Mouse (Mus musculus) liver, adult 2 months (tissue): ENCODE data around the gene Cysrt1. TPM values are rescaled to one million over a fixed set of nuclear protein-coding genes. Genes with fewer than 3 reads are reported as not detected.
A peak's percentile ranks its signal among the peaks of the same experiment; 100 is the strongest.

ENCODE experiments used
- DNase-seq: peaks from one replicate; pipeline ENCODE4 v3.0.0-alpha.2; 2011; ENCODE audit warnings: low read depth, low spot score; ENCODE audit errors: extremely low read depth
- H3K27ac ChIP-seq: fragments of 200-500 bp; replicated peaks from 2 replicates; pipeline ENCODE4 v1.5.1; 2012; ENCODE audit warnings: low read depth, mild to moderate bottlenecking, control low read depth, inconsistent platforms, low read length; ENCODE audit not compliant: insufficient read depth
- H3K27me3 ChIP-seq: fragments of 200-500 bp; 2 replicates; pipeline ENCODE4 v1.6.1; 2012; ENCODE audit warnings: mild to moderate bottlenecking, moderate library complexity, low read length, inconsistent platforms; ENCODE audit not compliant: control insufficient read depth, insufficient read depth
- H3K36me3 ChIP-seq: fragments of 200-500 bp; 2 replicates; pipeline ENCODE4 v1.6.1; 2012; ENCODE audit warnings: low read length, inconsistent platforms; ENCODE audit not compliant: control insufficient read depth, insufficient read depth
- H3K4me1 ChIP-seq: fragments of 200-500 bp; 2 replicates; pipeline ENCODE4 v1.6.1; 2011; ENCODE audit warnings: low read length; ENCODE audit not compliant: control insufficient read depth, insufficient read depth
- H3K4me3 ChIP-seq: fragments of 200-500 bp; 2 replicates; pipeline ENCODE4 v1.5.1; 2011; ENCODE audit warnings: low read depth, mild to moderate bottlenecking, control low read depth, low read length, moderate library complexity; ENCODE audit not compliant: insufficient read depth
- H3K79me2 ChIP-seq: fragments of 200-500 bp; 2 replicates; pipeline ENCODE4 v1.6.1; 2012; ENCODE audit warnings: inconsistent platforms, mild to moderate bottlenecking, low read length, moderate library complexity; ENCODE audit not compliant: control insufficient read depth, insufficient read depth
- H3K9ac ChIP-seq: fragments of 200-500 bp; 2 replicates; pipeline ENCODE4 v1.6.1; 2012; ENCODE audit warnings: low read depth, mild to moderate bottlenecking, control low read depth, inconsistent platforms, low read length
- CTCF ChIP-seq: fragments of 200-500 bp; IDR thresholded peaks from 2 replicates; pipeline ENCODE4 v1.5.1; 2011; ENCODE audit warnings: low read depth, low read length, control low read depth
- POLR2A ChIP-seq: fragments of 200-500 bp; IDR thresholded peaks from 2 replicates; pipeline ENCODE4 v1.6.1; 2011; ENCODE audit warnings: low read length, control low read depth; ENCODE audit not compliant: insufficient read depth; ENCODE audit errors: extremely low read depth
- WGBS: fragments of 180-500 bp; shearing (Covaris S2); methylation state at CpG from one replicate; pipeline ENCODE4 v1.1.7; 2018; 5-methylcytosine and 5-hydroxymethylcytosine counted together
- polyA plus RNA-seq: library from polyadenylated mRNA; depleted of rRNA; stranded (reverse); fragments of >200 nt; gene quantifications from 2 replicates; pipeline ENCODE4 v1.2.3, GENCODE M21; 2012; rRNA removed
- total RNA-seq: library from RNA; depleted of rRNA; stranded (reverse); fragments of >200 nt; gene quantifications from 2 replicates; pipeline ENCODE4 v1.2.3, GENCODE M21; 2014; rRNA removed

Cysrt1 gene
- total and polyA plus RNA-seq, 2 experiments = not detected

DNA sequence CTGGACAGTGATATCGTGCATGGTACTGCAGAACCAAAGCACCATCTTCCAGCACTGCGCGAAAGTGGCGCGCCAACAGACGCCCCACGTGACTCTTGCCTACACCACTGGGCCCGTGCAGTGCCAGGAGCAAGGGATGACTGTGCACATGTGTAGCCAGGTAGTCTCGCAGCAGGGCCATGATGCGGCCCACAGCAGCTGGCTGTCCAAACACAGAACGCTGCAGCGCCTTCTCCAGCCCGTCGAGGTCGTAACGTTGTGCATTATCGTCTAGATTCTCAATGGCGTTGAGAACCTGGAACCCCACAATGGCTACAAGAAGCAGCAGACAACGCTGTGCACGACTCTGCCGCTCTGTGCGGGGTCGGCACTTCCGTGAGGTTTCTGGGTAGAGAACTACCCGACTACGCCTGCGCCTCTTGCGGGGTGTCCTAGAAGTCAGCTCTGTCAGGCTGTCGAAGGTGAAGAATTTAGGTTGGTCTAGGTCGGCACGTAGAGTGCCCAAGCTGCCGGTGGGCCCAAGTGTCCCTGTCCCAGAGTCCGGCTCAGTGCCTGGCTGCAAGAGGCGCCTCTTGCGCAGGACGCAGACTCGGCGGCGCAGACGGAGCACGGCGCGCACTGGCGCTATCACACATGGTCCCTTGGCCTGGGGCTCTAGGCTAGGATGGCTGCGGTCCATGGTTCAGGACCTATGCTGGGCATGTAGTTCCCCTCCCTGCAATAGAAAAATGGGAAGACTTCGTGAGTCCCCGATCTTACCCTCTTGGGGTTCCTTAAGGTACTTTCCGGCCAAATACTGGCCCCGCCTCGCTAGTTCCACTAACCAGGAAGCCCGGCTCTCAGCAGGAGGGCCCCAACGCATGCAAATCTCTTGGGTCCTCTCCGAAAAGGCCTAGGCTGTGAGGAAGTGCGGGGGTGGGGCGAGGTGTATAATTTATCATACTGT is 46.8 kb downstream of the Cysrt1 start:
- peak; percentile 40 for DNase-seq
- 21% methylated on average over 55 of the region's 55 CpGs for WGBS
- Histone ChIP-seq H3K9ac (peak overlapping the region; percentile 51), H3K27me3 (no peaks in the 10 kb centered on the region), H3K4me3 (peak overlapping the region; percentile 55), H3K4me1 (peaks cover 5% of the 10 kb centered on the region; the same call in 1 of the 2 replicates), H3K36me3 (peaks cover 5% of the 10 kb centered on the region; the same call in 1 of the 2 replicates), H3K27ac (peak overlapping the region; percentile 62), H3K79me2 (no peaks in the 10 kb centered on the region)
- TF ChIP-seq POLR2A (no peak), CTCF (no peak)

DNA sequence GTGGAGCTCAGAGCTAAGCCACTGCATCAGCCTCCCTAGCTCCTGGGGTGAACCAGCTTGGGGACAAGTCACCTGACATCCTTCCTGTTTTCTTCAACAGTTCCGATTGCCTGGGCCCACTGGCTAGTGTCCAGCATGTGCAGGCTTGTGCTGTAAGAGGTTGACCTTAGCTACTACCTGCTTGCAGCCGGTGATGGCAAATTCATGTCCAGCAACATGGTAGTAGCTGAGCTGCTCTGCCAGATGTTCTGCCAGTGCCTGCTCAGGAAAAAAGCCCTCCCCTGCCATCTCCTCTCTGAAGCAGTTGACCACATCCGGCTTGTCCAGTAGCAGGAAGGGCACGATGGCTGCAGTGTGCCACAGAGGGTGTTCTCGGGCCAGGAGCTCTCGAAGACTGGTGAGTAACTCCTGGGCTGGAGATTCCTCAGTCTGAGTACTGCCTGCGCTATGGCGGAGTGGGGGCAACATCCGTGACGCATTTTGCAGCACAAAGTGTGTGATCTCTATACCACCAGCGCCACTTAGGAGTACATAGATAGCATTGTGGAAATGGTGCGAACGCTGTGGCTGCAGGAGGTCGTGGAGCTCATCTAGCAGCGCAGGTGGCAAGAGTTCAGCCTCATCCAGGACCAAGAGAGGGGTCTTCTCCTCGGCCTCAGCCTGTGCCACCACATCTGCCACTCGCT is 47.6 kb downstream of the Cysrt1 start:
- no peak overlapping the region for H3K27ac ChIP-seq
- H3K4me1 ChIP-seq = peaks cover 5% of the 10 kb centered on the region; the same call in 1 of the 2 replicates
- peak overlapping the region; percentile 51; the same call in 1 of the 2 replicates for H3K9ac ChIP-seq
- H3K79me2 ChIP-seq = no peaks in the 10 kb centered on the region
- 71% methylated on average over 17 of the region's 17 CpGs for WGBS
- H3K27me3 ChIP-seq = no peaks in the 10 kb centered on the region
- TF ChIP-seq POLR2A (no peak), CTCF (no peak)
- DNase-seq = peak; percentile 25
- H3K36me3 ChIP-seq = peaks cover 2% of the 10 kb centered on the region; the same call in 1 of the 2 replicates
- H3K4me3 ChIP-seq = peak overlapping the region; percentile 55; the same call in 1 of the 2 replicates

DNA sequence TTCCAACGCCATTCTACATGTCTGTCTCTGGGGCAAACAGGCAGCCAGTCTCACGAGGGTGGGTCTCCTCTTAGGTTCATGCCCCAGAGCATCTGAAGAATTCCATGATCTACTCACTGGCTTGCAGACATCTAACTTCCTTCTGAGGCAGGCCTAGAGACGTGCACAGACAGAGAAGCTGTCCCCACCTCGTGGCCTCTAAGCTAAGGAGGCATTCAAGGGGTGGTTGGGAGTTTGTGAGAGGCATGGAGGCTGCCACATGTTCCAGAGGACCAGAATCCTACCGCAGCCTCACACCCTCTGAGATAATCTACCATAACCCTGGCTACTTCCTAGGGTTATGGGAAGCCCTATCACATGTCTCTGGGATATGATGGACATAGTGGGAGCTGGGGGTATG is 48.2 kb downstream of the Cysrt1 start:
- Histone ChIP-seq H3K9ac (no peak overlapping the region), H3K27me3 (no peaks in the 10 kb centered on the region), H3K79me2 (no peaks in the 10 kb centered on the region), H3K36me3 (no peaks in the 10 kb centered on the region), H3K27ac (no peak overlapping the region), H3K4me1 (peaks cover 5% of the 10 kb centered on the region; the same call in 1 of the 2 replicates), H3K4me3 (no peak overlapping the region)
- WGBS = 65% methylated on average over 5 of the region's 5 CpGs
- no peak for DNase-seq
- TF ChIP-seq CTCF (no peak), POLR2A (no peak)

DNA sequence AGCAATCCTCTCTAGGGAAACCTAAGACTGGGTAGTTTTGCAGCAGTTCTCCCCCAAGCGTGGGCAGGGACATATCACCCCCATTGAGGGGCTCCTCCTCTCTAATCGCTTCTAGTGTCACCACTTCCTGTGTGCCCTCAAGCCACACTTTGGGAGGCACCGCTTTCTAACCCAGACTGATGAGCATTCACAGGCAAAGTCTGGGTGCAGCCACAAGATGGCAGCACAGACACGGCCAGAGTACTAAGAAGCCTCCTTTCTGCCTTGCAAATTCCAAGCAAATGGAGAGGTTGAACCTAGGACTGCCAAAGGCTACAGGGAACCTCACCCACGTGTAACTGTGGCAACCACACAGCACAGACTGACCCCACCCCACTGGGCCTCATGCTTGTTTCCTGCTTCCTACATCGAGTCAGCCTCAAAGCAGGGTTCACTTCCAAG is 48.9 kb downstream of the Cysrt1 start:
- no peaks in the 10 kb centered on the region for H3K36me3 ChIP-seq
- H3K9ac ChIP-seq = no peak overlapping the region
- H3K27ac ChIP-seq = no peak overlapping the region
- no peak overlapping the region for H3K4me3 ChIP-seq
- 4% methylated on average over 6 of the region's 6 CpGs for WGBS
- DNase-seq = peak; percentile 66
- peak; percentile 90 for TF ChIP-seq CTCF
- TF ChIP-seq POLR2A = no peak
- H3K27me3 ChIP-seq = no peaks in the 10 kb centered on the region
- H3K79me2 ChIP-seq = no peaks in the 10 kb centered on the region
- H3K4me1 ChIP-seq = peaks cover 5% of the 10 kb centered on the region; the same call in 1 of the 2 replicates

Other genes with a start within 250 kb of the Cysrt1 start
Only the 30 nearest of the 31 such genes appear.
- 71.2 and 76.2 TPM in 2 replicates for gene Nsmf, start 188.1 kb downstream of the Cysrt1 start, total RNA-seq
- 182 and 219 TPM in 2 replicates for gene Nsmf, start 188.1 kb downstream of the Cysrt1 start, polyA plus RNA-seq
- 84.8 and 91.8 TPM in 2 replicates for gene Entpd8, start 162.1 kb downstream of the Cysrt1 start, total RNA-seq
- gene Entpd8, start 162.1 kb downstream of the Cysrt1 start, polyA plus RNA-seq = 159 and 196 TPM in 2 replicates
- gene Noxa1, start 147.3 kb downstream of the Cysrt1 start, total RNA-seq = not detected in 2 replicates
- 0.15 TPM in 1 of 2 replicates, not detected in the other for gene Noxa1, start 147.3 kb downstream of the Cysrt1 start, polyA plus RNA-seq
- 0.74 and 2.1 TPM in 2 replicates for gene Nrarp, start 61.7 kb downstream of the Cysrt1 start, total RNA-seq
- gene Nrarp, start 61.7 kb downstream of the Cysrt1 start, polyA plus RNA-seq = 1.5 and 1.6 TPM in 2 replicates
- gene Tor4a, start 45.6 kb downstream of the Cysrt1 start, total RNA-seq = 4.6 TPM in 2 replicates
- 4.3 and 7.0 TPM in 2 replicates for gene Tor4a, start 45.6 kb downstream of the Cysrt1 start, polyA plus RNA-seq
- gene Nelfb, start 31.0 kb downstream of the Cysrt1 start, total RNA-seq = 18.4 and 19.1 TPM in 2 replicates
- gene Nelfb, start 31.0 kb downstream of the Cysrt1 start, polyA plus RNA-seq = 22.4 and 27.5 TPM in 2 replicates
- gene Stpg3, start 27.8 kb downstream of the Cysrt1 start, total RNA-seq = not detected in 2 replicates
- not detected in 2 replicates for gene Stpg3, start 27.8 kb downstream of the Cysrt1 start, polyA plus RNA-seq
- gene Fam166a, start 23.7 kb downstream of the Cysrt1 start, total RNA-seq = not detected in 2 replicates
- 0.07 TPM in 1 of 2 replicates, not detected in the other for gene Fam166a, start 23.7 kb downstream of the Cysrt1 start, polyA plus RNA-seq
- 80.5 and 129 TPM in 2 replicates for gene Tubb4b, start 17.8 kb downstream of the Cysrt1 start, total RNA-seq
- gene Tubb4b, start 17.8 kb downstream of the Cysrt1 start, polyA plus RNA-seq = 253 and 254 TPM in 2 replicates
- not detected in 2 replicates for gene Slc34a3, start 8.1 kb downstream of the Cysrt1 start, total RNA-seq
- not detected in 2 replicates for gene Slc34a3, start 8.1 kb downstream of the Cysrt1 start, polyA plus RNA-seq
- not detected in 2 replicates for gene Rnf224, start 5.7 kb downstream of the Cysrt1 start, total RNA-seq
- not detected in 2 replicates for gene Rnf224, start 5.7 kb downstream of the Cysrt1 start, polyA plus RNA-seq
- not detected in 2 replicates for gene Rnf208, start 197 bp downstream of the Cysrt1 start, total RNA-seq
- gene Rnf208, start 197 bp downstream of the Cysrt1 start, polyA plus RNA-seq = 0.27 and 0.48 TPM in 2 replicates
- gene AL732309.1, start 4.4 kb upstream of the Cysrt1 start, total RNA-seq = 2.2 and 3.4 TPM in 2 replicates
- 4.0 and 7.3 TPM in 2 replicates for gene AL732309.1, start 4.4 kb upstream of the Cysrt1 start, polyA plus RNA-seq
- gene Tmem203, start 13.0 kb upstream of the Cysrt1 start, total RNA-seq = 13.8 and 14.5 TPM in 2 replicates
- 38.5 and 43.7 TPM in 2 replicates for gene Tmem203, start 13.0 kb upstream of the Cysrt1 start, polyA plus RNA-seq
- 0.55 and 2.6 TPM in 2 replicates for gene Tprn, start 20.2 kb upstream of the Cysrt1 start, total RNA-seq
- gene Tprn, start 20.2 kb upstream of the Cysrt1 start, polyA plus RNA-seq = 4.2 and 4.3 TPM in 2 replicates
- gene Ssna1, start 30.0 kb upstream of the Cysrt1 start, total RNA-seq = 12.7 and 17.6 TPM in 2 replicates
- 23.0 and 25.5 TPM in 2 replicates for gene Ssna1, start 30.0 kb upstream of the Cysrt1 start, polyA plus RNA-seq
- 24.0 and 24.6 TPM in 2 replicates for gene Anapc2, start 30.0 kb upstream of the Cysrt1 start, total RNA-seq
- 45.8 and 52.1 TPM in 2 replicates for gene Anapc2, start 30.0 kb upstream of the Cysrt1 start, polyA plus RNA-seq
- not detected in 2 replicates for gene Tmem210, start 45.7 kb upstream of the Cysrt1 start, total RNA-seq
- not detected in 2 replicates for gene Tmem210, start 45.7 kb upstream of the Cysrt1 start, polyA plus RNA-seq
- not detected in 2 replicates for gene Lrrc26, start 47.5 kb upstream of the Cysrt1 start, total RNA-seq
- gene Lrrc26, start 47.5 kb upstream of the Cysrt1 start, polyA plus RNA-seq = 0.07 and 0.10 TPM in 2 replicates
- 0.07 TPM in 1 of 2 replicates, not detected in the other for gene Grin1, start 76.7 kb upstream of the Cysrt1 start, total RNA-seq
- gene Grin1, start 76.7 kb upstream of the Cysrt1 start, polyA plus RNA-seq = not detected in 2 replicates
- 17.3 and 19.5 TPM in 2 replicates for gene Man1b1, start 89.9 kb upstream of the Cysrt1 start, total RNA-seq
- 8.1 TPM in 2 replicates for gene Man1b1, start 89.9 kb upstream of the Cysrt1 start, polyA plus RNA-seq
- 26.9 and 30.1 TPM in 2 replicates for gene Dpp7, start 113.9 kb upstream of the Cysrt1 start, total RNA-seq
- 28.6 and 45.1 TPM in 2 replicates for gene Dpp7, start 113.9 kb upstream of the Cysrt1 start, polyA plus RNA-seq
- 3.3 and 5.4 TPM in 2 replicates for gene Uap1l1, start 123.2 kb upstream of the Cysrt1 start, total RNA-seq
- 3.0 and 8.1 TPM in 2 replicates for gene Uap1l1, start 123.2 kb upstream of the Cysrt1 start, polyA plus RNA-seq
- 0.47 TPM in 1 of 2 replicates, not detected in the other for gene Sapcd2, start 129.9 kb upstream of the Cysrt1 start, total RNA-seq
- not detected in 2 replicates for gene Sapcd2, start 129.9 kb upstream of the Cysrt1 start, polyA plus RNA-seq
- 0.87 and 0.92 TPM in 2 replicates for gene Entpd2, start 153.4 kb upstream of the Cysrt1 start, total RNA-seq
- gene Entpd2, start 153.4 kb upstream of the Cysrt1 start, polyA plus RNA-seq = 5.6 and 9.7 TPM in 2 replicates
- 1.7 and 3.6 TPM in 2 replicates for gene Npdc1, start 156.9 kb upstream of the Cysrt1 start, total RNA-seq
- gene Npdc1, start 156.9 kb upstream of the Cysrt1 start, polyA plus RNA-seq = 8.4 and 8.9 TPM in 2 replicates
- gene Fut7, start 180.8 kb upstream of the Cysrt1 start, total RNA-seq = 0.13 TPM in 1 of 2 replicates, not detected in the other
- gene Fut7, start 180.8 kb upstream of the Cysrt1 start, polyA plus RNA-seq = 0.07 and 0.21 TPM in 2 replicates
- 11.1 and 13.4 TPM in 2 replicates for gene Abca2, start 186.3 kb upstream of the Cysrt1 start, total RNA-seq
- gene Abca2, start 186.3 kb upstream of the Cysrt1 start, polyA plus RNA-seq = 40.9 and 48.7 TPM in 2 replicates
- 0.18 and 0.54 TPM in 2 replicates for gene Clic3, start 214.4 kb upstream of the Cysrt1 start, total RNA-seq
- 6.2 and 9.2 TPM in 2 replicates for gene Clic3, start 214.4 kb upstream of the Cysrt1 start, polyA plus RNA-seq
- 30.6 and 36.8 TPM in 2 replicates for gene Paxx, start 218.6 kb upstream of the Cysrt1 start, total RNA-seq
- gene Paxx, start 218.6 kb upstream of the Cysrt1 start, polyA plus RNA-seq = 173 and 181 TPM in 2 replicates